Mouse (Mus musculus) cerebellum, postnatal 4 days (tissue): ENCODE results near the gene Gm7347.
"Not testable (repeated sequence)": the region's sequence is repeated elsewhere in the genome, so short reads cannot be mapped to it uniquely, and the experiment has no call there.

Experiments used
- DNase-seq, 2 experiments: peaks; one replicate each; pipeline ENCODE4 v3.0.0; 2022; ENCODE audit warnings: low spot score in 2 of 2, mixed read lengths in 1 of 2

Gene Gm7347

DNA sequence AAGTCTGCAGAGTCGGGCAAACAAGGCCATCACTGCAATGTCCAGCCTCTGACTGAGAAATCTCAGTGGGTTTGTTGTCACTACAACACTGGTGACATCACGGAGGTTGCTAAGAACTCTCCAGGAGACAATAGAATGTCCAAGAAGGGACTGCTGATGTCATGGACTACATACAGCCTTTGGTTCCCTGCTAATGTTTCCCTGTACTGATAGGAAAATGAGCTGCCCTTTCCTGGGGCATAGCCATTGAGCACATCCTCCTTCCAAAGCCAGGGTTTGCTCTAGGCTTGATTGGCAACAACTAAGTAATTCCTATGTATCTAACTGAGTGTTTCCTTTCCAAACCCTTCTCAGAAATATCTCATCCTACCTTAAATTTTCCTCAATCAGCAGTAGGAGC, at the start of gene Gm7347:
Gene Gm7347, minus strand, starts transcription at position 101 of the 400 bp plus-strand sequence.
- not testable (repeated sequence) for DNase-seq

DNA sequence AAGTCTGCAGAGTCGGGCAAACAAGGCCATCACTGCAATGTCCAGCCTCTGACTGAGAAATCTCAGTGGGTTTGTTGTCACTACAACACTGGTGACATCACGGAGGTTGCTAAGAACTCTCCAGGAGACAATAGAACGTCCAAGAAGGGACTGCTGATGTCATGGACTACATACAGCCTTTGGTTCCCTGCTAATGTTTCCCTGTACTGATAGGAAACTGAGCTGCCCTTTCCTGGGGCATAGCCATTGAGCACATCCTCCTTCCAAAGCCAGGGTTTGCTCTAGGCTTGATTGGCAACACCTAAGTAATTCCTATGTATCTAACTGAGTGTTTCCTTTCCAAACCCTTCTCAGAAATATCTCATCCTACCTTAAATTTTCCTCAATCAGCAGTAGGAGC, 46.9 kb upstream of the Gm7347 start, which contains the start of gene 5031410I06Rik:
Gene 5031410I06Rik, minus strand, starts transcription at position 101 of the 400 bp plus-strand sequence.
- DNase-seq: not testable (repeated sequence)

DNA sequence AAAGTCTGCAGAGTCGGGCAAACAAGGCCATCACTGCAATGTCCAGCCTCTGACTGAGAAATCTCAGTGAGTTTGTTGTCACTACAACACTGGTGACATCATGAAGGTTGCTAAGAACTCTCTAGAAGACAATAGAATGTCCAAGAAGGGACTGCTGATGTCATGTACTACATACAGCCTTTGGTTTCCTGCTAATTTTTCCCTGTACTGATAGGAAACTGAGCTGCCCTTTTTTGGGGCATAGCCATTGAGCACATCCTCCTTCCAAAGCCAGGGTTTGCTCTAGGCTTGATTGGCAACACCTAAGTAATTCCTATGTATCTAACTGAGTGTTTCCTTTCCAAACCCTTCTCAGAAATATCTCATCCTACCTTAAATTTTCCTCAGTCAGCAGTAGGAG, 30.8 kb upstream of the Gm7347 start, which contains the start of gene Gm10471:
Gene Gm10471, minus strand, starts transcription at position 101 of the 400 bp plus-strand sequence.
- not testable (repeated sequence) for DNase-seq

DNA sequence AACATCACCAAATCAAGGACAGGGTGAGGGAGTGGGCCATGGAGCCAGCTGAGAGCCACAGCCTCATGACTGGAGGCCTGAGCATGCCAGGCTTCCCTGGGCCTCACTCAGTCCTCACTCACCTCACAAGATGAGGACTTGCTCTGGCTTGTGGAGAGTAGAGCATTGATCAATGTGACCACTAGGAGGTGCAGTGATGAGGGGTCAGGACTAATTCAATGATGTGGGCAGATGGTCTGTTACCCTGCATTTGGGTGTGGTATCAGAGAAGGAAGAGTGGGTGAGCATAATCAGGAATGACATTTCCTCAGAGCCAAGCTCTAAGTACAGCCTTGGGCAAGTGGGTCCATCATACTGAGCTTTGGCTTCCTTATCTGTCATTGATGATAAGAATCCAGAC, 20.6 kb upstream of the Gm7347 start:
- not testable (repeated sequence) for DNase-seq

DNA sequence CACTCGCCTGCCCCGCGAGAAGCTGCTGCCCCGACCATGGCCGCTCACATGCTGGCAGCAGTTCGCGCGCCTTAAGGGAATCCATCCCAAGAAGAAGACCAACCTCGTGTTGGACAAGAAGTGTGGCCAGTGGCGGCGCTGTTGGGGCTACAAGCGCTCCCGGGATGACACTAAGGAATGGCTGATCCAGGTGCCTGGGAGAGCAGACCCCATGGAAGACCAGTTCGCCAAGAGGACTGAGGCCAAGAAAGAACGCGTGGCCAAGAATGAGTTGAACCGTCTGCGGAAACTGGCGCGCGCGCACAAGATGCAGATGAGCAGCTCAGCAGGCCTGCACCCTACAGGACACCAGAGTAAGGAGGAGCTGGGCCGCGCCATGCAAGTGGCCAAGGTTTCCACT, 12.3 kb upstream of the Gm7347 start:
- no peak for DNase-seq

DNA sequence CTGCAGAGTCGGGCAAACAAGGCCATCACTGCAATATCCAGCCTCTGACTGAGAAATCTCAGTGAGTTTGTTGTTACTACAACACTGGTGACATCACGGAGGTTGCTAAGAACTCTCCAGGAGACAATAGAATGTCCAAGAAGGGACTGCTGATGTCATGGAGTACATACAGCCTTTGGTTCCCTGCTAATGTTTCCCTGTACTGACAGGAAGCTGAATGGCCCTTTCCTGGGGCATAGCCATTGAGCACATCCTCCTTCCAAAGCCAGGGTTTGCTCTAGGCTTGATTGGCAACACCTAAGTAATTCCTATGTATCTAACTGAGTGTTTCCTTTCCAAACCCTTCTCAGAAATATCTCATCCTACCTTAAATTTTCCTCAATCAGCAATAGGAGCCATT, 18.9 kb downstream of the Gm7347 start, which contains the start of gene Speer4a:
Gene Speer4a, minus strand, starts transcription at position 101 of the 400 bp plus-strand sequence.
- DNase-seq: not testable (repeated sequence)

DNA sequence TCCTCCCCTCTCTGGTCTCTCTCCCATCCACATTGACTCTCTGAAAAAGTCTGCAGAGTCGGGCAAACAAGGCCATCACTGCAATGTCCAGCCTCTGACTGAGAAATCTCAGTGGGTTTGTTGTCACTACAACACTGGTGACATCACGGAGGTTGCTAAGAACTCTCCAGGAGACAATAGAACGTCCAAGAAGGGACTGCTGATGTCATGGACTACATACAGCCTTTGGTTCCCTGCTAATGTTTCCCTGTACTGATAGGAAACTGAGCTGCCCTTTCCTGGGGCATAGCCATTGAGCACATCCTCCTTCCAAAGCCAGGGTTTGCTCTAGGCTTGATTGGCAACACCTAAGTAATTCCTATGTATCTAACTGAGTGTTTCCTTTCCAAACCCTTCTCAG, 35.6 kb downstream of the Gm7347 start, which contains the start of gene Gm5862:
Gene Gm5862, minus strand, starts transcription at position 101 of the 400 bp plus-strand sequence.
- not testable (repeated sequence) for DNase-seq

DNA sequence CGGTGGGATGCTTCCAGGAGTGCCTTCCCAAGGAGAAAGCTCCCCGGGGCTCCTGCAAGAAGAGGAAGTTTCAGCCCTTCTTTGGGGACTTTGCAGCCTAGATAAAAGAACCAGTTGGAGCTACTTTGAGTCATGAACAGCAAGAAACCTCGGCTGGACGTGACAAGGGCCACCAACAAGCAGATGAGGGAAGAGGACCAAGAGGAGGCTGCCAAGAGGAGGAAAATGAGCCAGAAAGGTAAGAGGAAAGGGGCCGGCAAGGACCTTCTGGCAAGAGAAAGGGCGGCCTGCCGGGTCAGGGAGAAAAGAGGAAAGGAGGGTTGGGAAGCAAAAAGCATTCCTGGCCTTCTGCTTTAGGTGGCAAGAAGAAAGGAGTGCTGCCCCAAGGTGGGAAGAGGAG, 50.7 kb downstream of the Gm7347 start:
- not testable (repeated sequence) for DNase-seq

DNA sequence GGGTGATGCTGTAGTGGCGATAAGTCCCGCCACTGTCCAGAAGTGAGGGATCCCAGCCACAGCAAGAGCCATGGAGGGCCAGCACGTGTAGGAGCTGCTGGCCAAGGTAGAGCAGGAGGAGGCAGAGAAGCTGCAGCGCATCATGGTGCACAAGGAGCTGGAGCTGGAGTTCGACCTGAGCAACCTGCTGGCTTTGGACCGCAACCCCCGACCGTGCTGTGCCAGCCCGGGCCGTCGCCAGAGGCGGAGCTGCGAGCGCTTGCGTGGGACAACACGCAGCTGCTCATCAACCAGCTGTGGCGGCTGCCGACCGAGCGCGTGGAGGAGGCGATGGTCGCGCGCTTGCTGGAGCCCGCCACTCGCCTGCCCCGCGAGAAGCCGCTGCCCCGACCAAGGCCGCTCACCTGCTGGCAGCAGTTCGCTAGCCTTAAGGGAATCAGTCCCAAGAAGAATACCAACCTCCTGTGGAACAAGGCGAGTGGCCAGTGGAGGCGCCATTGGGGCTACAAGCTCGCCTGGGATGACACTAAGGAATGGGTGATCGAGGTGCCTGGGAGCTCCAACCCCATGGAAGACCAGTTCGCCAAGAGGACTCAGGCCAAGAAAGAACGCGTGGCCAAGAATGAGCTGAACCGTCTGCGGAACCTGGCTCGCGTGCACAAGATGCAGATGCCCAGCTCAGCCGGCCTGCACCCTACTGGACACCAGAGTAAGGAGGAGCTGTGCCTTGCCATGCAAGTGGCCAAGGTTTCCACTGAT, 51.3 kb downstream of the Gm7347 start:
- peak; percentile 22 to 50 for DNase-seq

DNA sequence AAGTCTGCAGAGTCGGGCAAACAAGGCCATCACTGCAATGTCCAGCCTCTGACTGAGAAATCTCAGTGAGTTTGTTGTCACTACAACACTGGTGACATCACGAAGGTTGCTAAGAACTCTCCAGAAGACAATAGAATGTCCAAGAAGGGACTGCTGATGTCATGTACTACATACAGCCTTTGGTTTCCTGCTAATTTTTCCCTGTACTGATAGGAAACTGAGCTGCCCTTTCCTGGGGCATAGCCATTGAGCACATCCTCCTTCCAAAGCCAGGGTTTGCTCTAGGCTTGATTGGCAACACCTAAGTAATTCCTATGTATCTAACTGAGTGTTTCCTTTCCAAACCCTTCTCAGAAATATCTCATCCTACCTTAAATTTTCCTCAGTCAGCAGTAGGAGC, 53.7 kb downstream of the Gm7347 start, which contains the start of gene Gm1979:
Gene Gm1979, minus strand, starts transcription at position 101 of the 400 bp plus-strand sequence.
- not testable (repeated sequence) for DNase-seq
